Mouse (Mus musculus): ENCODE measurements around the gene Sds. TPM values are rescaled to one million over a fixed set of nuclear protein-coding genes. Genes with fewer than 3 reads are reported as not detected.
A peak's percentile ranks its signal among the peaks of the same experiment; 100 is the strongest.
"Not testable (repeated sequence)": the region's sequence is repeated elsewhere in the genome, so short reads cannot be mapped to it uniquely, and the experiment has no call there.

Sds gene
- polyA plus RNA-seq, 1 experiment from 2014 or later, result 0.29 TPM

GRCm38 (mm10) chr5:120492437-120492836 is 16.1 kb downstream of the Sds start:
- no peak overlapping the region for H3K9ac ChIP-seq (replicated peaks; ENCODE audit: low read depth, low read length)
- no peaks in the 10 kb centered on the region for H3K9me3 ChIP-seq (ENCODE audit: control insufficient read depth, low read length)
- H3K4me1 ChIP-seq (ENCODE audit: control insufficient read depth, insufficient read depth, low read length), result no peaks in the 10 kb centered on the region
- no peak for ATAC-seq (ENCODE audit: low read depth)
- H3K36me3 ChIP-seq (ENCODE audit: control insufficient read depth, insufficient read depth, low read length), result 0 out of 2 replicates have a peak, but pooled peaks cover 3% of the 10 kb centered on the region
- H3K27ac ChIP-seq (ENCODE audit: low read depth, low read length), result no peak overlapping the region
- H3K27me3 ChIP-seq (ENCODE audit: control insufficient read depth, insufficient read depth, low read length), result no peaks in the 10 kb centered on the region
- no peak overlapping the region for H3K4me3 ChIP-seq (ENCODE audit: low read depth, low read length)
- WGBS, result 67% methylated on average over 11 of the region's 11 CpGs
- no peak overlapping the region for H3K4me2 ChIP-seq (ENCODE audit: low read depth, low read length)

DNA sequence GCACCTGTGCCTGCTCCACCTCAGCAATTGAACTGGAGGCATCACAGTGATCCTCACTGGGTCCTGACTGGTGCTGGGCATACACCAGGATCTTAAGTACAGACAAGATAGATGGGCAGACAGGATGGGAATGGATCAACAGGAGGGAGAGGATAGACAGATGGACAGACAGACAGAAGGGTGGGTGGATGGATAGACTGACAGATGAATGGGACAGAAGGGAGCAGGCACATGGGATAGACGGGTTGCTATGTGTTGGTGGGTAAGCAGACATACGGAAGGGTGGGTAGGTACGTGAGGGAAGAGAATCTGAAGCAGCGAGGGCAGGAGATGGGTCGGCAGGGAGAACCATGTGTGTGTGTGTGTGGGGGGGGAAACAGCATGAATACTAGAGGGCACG is 17.1 kb downstream of the Sds start:
- Histone ChIP-seq H3K4me3 (ENCODE audit: low read depth, low read length) (no peak overlapping the region), H3K4me1 (ENCODE audit: control insufficient read depth, insufficient read depth, low read length) (no peaks in the 10 kb centered on the region), H3K27me3 (ENCODE audit: control insufficient read depth, insufficient read depth, low read length) (no peaks in the 10 kb centered on the region), H3K27ac (ENCODE audit: low read depth, low read length) (no peak overlapping the region), H3K4me2 (ENCODE audit: low read depth, low read length) (no peak overlapping the region), H3K36me3 (ENCODE audit: control insufficient read depth, insufficient read depth, low read length) (0 out of 2 replicates have a peak, but pooled peaks cover 3% of the 10 kb centered on the region), H3K9ac (replicated peaks; ENCODE audit: low read depth, low read length) (no peak overlapping the region), H3K9me3 (ENCODE audit: control insufficient read depth, low read length) (no peaks in the 10 kb centered on the region)
- WGBS, result 85% methylated on average over 6 of the region's 6 CpGs
- no peak for ATAC-seq (ENCODE audit: low read depth)

GRCm38 (mm10) chr5:120493873-120494395 is 17.6 kb downstream of the Sds start:
- Histone ChIP-seq H3K4me3 (ENCODE audit: low read depth, low read length) (no peak overlapping the region), H3K9me3 (ENCODE audit: control insufficient read depth, low read length) (no peaks in the 10 kb centered on the region), H3K9ac (replicated peaks; ENCODE audit: low read depth, low read length) (no peak overlapping the region), H3K36me3 (ENCODE audit: control insufficient read depth, insufficient read depth, low read length) (0 out of 2 replicates have a peak, but pooled peaks cover 3% of the 10 kb centered on the region), H3K4me1 (ENCODE audit: control insufficient read depth, insufficient read depth, low read length) (no peaks in the 10 kb centered on the region), H3K4me2 (ENCODE audit: low read depth, low read length) (no peak overlapping the region), H3K27me3 (ENCODE audit: control insufficient read depth, insufficient read depth, low read length) (no peaks in the 10 kb centered on the region), H3K27ac (ENCODE audit: low read depth, low read length) (no peak overlapping the region)
- ATAC-seq (ENCODE audit: low read depth), result no peak
- WGBS, result 70% methylated on average over 9 of the region's 9 CpGs

DNA sequence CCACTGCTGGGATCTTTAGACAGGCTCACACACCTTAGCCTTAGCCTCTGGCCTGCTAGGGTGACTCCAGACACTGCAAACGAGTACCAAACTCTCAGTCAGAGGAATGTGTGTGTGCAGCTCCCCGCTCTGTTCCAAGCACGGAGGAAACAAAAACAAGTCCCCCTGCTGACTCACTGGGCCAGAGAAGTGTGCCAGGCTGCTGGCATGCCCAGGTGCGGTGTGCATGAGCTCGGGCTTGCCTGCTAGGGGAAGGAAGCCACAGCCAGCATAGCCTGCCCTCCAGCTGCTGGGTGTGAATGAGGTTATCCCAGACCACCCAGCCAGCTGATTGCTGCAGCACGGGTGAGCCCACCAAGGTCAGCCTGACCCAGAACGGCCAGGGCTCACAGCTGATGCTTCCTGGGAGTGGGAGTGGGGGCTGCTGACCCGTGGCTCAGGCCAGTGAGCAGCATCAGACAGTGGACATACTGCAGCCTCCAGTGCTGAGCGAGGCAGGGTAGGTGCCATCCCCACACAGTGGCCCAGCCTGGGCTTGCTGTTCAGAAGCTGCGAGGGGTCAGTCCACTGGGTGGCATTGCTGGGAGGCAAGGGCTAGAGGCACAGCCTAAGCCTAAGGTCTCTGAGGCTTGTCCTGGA is 18.9 kb downstream of the Sds start:
- Histone ChIP-seq H3K27me3 (ENCODE audit: control insufficient read depth, insufficient read depth, low read length) (no peaks in the 10 kb centered on the region), H3K36me3 (ENCODE audit: control insufficient read depth, insufficient read depth, low read length) (0 out of 2 replicates have a peak, but pooled peaks cover 3% of the 10 kb centered on the region), H3K4me1 (ENCODE audit: control insufficient read depth, insufficient read depth, low read length) (no peaks in the 10 kb centered on the region), H3K4me2 (ENCODE audit: low read depth, low read length) (no peak overlapping the region), H3K9me3 (ENCODE audit: control insufficient read depth, low read length) (no peaks in the 10 kb centered on the region), H3K4me3 (ENCODE audit: low read depth, low read length) (no peak overlapping the region), H3K27ac (ENCODE audit: low read depth, low read length) (no peak overlapping the region), H3K9ac (replicated peaks; ENCODE audit: low read depth, low read length) (no peak overlapping the region)
- WGBS, result 81% methylated on average over 10 of the region's 10 CpGs
- ATAC-seq (ENCODE audit: low read depth), result no peak

DNA sequence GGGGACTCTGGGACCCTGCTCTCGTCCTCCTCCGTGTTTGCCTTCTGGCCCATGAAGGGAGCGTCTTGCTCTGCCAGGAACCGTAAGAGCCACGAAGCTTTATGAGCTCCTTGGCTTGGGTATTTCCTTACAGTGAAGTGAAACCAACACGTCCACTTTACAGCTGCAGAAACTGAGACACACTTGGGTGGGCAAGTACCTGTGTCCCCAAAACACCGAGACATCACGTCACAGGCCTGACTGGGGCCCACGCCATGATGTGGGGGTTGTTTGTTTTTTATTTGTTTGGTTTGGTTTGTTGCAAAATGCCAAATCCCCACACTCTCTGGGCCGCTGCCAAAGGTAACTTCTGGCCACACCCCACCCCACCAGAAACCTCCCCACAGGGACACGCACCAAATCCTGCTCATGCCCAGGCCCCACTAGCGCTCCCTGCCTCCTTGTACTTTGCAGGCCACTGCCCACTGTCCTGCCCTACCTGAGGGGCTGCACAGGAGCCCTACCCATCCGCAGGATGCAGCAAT is 19.4 kb downstream of the Sds start:
- Histone ChIP-seq H3K27ac (ENCODE audit: low read depth, low read length) (no peak overlapping the region), H3K4me2 (ENCODE audit: low read depth, low read length) (no peak overlapping the region), H3K9me3 (ENCODE audit: control insufficient read depth, low read length) (no peaks in the 10 kb centered on the region), H3K4me1 (ENCODE audit: control insufficient read depth, insufficient read depth, low read length) (no peaks in the 10 kb centered on the region), H3K27me3 (ENCODE audit: control insufficient read depth, insufficient read depth, low read length) (no peaks in the 10 kb centered on the region), H3K4me3 (ENCODE audit: low read depth, low read length) (no peak overlapping the region), H3K9ac (replicated peaks; ENCODE audit: low read depth, low read length) (no peak overlapping the region), H3K36me3 (ENCODE audit: control insufficient read depth, insufficient read depth, low read length) (0 out of 2 replicates have a peak, but pooled peaks cover 3% of the 10 kb centered on the region)
- 93% methylated on average over 13 of the region's 13 CpGs for WGBS
- ATAC-seq (ENCODE audit: low read depth), result no peak

- WGBS, result 95% methylated on average over 3 of the region's 3 CpGs
- Histone ChIP-seq H3K9ac (replicated peaks; ENCODE audit: low read depth, low read length) (no peak overlapping the region), H3K4me1 (ENCODE audit: control insufficient read depth, insufficient read depth, low read length) (peaks cover 3% of the 10 kb centered on the region; the same call in 1 of the 2 replicates), H3K4me3 (ENCODE audit: low read depth, low read length) (no peak overlapping the region), H3K27ac (ENCODE audit: low read depth, low read length) (no peak overlapping the region), H3K27me3 (ENCODE audit: control insufficient read depth, insufficient read depth, low read length) (no peaks in the 10 kb centered on the region), H3K4me2 (ENCODE audit: low read depth, low read length) (no peak overlapping the region), H3K36me3 (ENCODE audit: control insufficient read depth, insufficient read depth, low read length) (0 out of 2 replicates have a peak, but pooled peaks cover 3% of the 10 kb centered on the region), H3K9me3 (ENCODE audit: control insufficient read depth, low read length) (no peaks in the 10 kb centered on the region)
- no peak for ATAC-seq (ENCODE audit: low read depth)
Measured at GRCm38 (mm10) chr5:120497071-120497470, 20.7 kb downstream of the Sds start.

- H3K9me3 ChIP-seq (ENCODE audit: control insufficient read depth, low read length), result no peaks in the 10 kb centered on the region
- peaks cover 13% of the 10 kb centered on the region for H3K4me1 ChIP-seq (ENCODE audit: control insufficient read depth, insufficient read depth, low read length)
- no peak overlapping the region for H3K9ac ChIP-seq (replicated peaks; ENCODE audit: low read depth, low read length)
- no peak overlapping the region for H3K27ac ChIP-seq (ENCODE audit: low read depth, low read length)
- no peaks in the 10 kb centered on the region for H3K27me3 ChIP-seq (ENCODE audit: control insufficient read depth, insufficient read depth, low read length)
- 85% methylated on average over 4 of the region's 4 CpGs for WGBS
- no peak overlapping the region for H3K4me2 ChIP-seq (ENCODE audit: low read depth, low read length)
- H3K4me3 ChIP-seq (ENCODE audit: low read depth, low read length), result no peak overlapping the region
- ATAC-seq (ENCODE audit: low read depth), result no peak
- H3K36me3 ChIP-seq (ENCODE audit: control insufficient read depth, insufficient read depth, low read length), result 0 out of 2 replicates have a peak, but pooled peaks cover 3% of the 10 kb centered on the region
Measured at GRCm38 (mm10) chr5:120499202-120499601, 22.9 kb downstream of the Sds start.

DNA sequence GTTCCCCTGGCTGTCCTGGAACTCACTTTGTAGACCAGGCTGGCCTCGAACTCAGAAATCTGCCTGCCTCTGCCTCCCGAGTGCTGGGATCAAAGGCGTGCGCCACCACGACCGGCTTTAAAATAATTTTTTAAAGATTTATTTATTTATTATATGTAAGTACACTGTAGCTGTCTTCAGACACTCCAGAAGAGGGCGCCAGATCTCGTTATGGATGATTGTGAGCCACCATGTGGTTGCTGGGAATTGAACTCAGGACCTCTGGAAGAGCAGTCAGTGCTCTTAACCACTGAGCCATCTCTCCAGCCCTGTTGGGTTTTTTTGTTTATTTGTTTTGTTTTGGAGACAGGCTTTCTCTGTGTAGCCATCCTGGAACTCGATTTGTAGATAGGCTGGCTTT is 24.3 kb downstream of the Sds start:
- WGBS, result 90% methylated on average over 9 of the region's 9 CpGs

GRCm38 (mm10) chr5:120502147-120502621 is 25.9 kb downstream of the Sds start:
- peak overlapping the region; percentile 93 for H3K4me2 ChIP-seq (ENCODE audit: low read depth, low read length)
- H3K36me3 ChIP-seq (ENCODE audit: control insufficient read depth, insufficient read depth, low read length), result no peaks in the 10 kb centered on the region
- H3K4me1 ChIP-seq (ENCODE audit: control insufficient read depth, insufficient read depth, low read length), result peaks cover 13% of the 10 kb centered on the region
- H3K9me3 ChIP-seq (ENCODE audit: control insufficient read depth, low read length), result no peaks in the 10 kb centered on the region
- 69% methylated on average over 9 of the region's 9 CpGs for WGBS
- H3K9ac ChIP-seq (replicated peaks; ENCODE audit: low read depth, low read length), result peak overlapping the region; percentile 88; the same call in 1 of the 2 replicates
- no peak overlapping the region for H3K27ac ChIP-seq (ENCODE audit: low read depth, low read length)
- H3K4me3 ChIP-seq (ENCODE audit: low read depth, low read length), result peak overlapping the region; percentile 92
- ATAC-seq (ENCODE audit: low read depth), result no peak
- H3K27me3 ChIP-seq (ENCODE audit: control insufficient read depth, insufficient read depth, low read length), result no peaks in the 10 kb centered on the region

More for the DNA sequence above, 24.3 kb downstream of the Sds start:
- not testable (repeated sequence) for H3K27me3 ChIP-seq (ENCODE audit: control insufficient read depth, insufficient read depth, low read length); H3K9ac ChIP-seq (replicated peaks; ENCODE audit: low read depth, low read length); H3K27ac ChIP-seq (ENCODE audit: low read depth, low read length); H3K4me2 ChIP-seq (ENCODE audit: low read depth, low read length); ATAC-seq (ENCODE audit: low read depth); H3K36me3 ChIP-seq (ENCODE audit: control insufficient read depth, insufficient read depth, low read length); H3K4me3 ChIP-seq (ENCODE audit: low read depth, low read length); H3K9me3 ChIP-seq (ENCODE audit: control insufficient read depth, low read length)
- H3K4me1 ChIP-seq (ENCODE audit: control insufficient read depth, insufficient read depth, low read length), result peaks cover 13% of the 10 kb centered on the region
